Mouse (Mus musculus): ENCODE results near the gene Rasgrp3. TPM values are rescaled to one million over a fixed set of nuclear protein-coding genes. Genes with fewer than 3 reads are reported as not detected.
"Not testable (repeated sequence)": the region's sequence is repeated elsewhere in the genome, so short reads cannot be mapped to it uniquely, and the experiment has no call there.

Gene Rasgrp3
- total RNA-seq, 1 experiment, result 0.85 TPM

DNA sequence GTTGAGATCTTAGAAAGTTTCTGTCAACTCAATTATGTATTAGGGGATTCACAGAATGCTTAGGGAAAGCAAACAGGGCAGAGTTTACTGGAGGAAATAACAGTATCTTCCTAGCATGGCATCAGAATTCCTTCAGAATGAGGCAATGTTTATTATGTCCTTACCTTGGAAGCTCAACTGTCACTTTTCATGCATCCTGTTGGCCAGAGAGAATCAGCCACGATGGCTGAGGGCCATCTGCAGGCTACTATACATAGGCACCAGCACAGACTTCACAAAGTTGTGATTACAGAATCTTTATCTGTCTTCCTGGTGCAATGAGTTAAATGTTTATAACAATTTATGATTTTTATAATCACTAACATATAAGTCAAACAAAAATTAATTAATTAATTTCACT lies 13.3 kb downstream of the Rasgrp3 start:
- no peak for DNase-seq (ENCODE audit: low read depth, low spot score)
- Histone ChIP-seq H3K4me1 (ENCODE audit: control insufficient read depth in 2 of 2, insufficient read depth in 2 of 2, low read length in 2 of 2, poor library complexity in 1 of 2) (no peaks in the 10 kb centered on the region; a peak in 1 of 4 replicates), H3K9me3 (ENCODE audit: control insufficient read depth, insufficient read depth, low read depth, low read length) (no peaks in the 10 kb centered on the region), H3K27ac (ENCODE audit: insufficient read depth, low read depth, low read length, poor library complexity, severe bottlenecking) (no peak overlapping the region), H3K9ac (ENCODE audit: insufficient read depth, low read depth, low read length, poor library complexity, severe bottlenecking) (no peak overlapping the region), H3K36me3 (ENCODE audit: control insufficient read depth, insufficient read depth, low read length, poor library complexity, severe bottlenecking) (no peaks in the 10 kb centered on the region), H3K4me3 (ENCODE audit: insufficient read depth in 1 of 2, low read depth in 1 of 2, low read length in 2 of 2, poor library complexity in 1 of 2, severe bottlenecking in 1 of 2) (no peak overlapping the region)
- in situ Hi-C loops (cut with MboI; ENCODE audit: low sequenced_read_pairs in 2 of 2, unreplicated experiment in 2 of 2), result no loop called here
- no peak for TF ChIP-seq ZNF384 (IDR thresholded peaks at IDR 0.05; ENCODE audit: low read depth, low read length)

DNA sequence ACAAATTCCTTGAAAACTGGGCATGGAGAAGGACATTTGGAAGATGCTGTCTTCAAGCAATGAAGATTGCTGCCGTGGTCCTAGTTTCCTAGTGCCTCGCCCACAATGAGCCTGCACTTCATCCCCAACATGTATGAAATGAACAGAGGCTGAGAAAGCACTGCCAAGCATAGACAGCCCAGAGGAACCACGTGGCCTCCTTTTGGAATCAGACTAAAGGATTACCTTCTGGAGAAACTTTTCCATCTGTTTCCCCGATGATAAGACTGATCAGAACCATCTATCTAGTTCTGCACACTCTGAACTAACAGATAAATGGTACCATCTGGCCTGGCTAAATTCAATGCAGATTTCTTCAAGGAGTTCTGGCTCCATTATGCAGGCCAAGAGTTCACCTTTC lies 16.6 kb downstream of the Rasgrp3 start:
- in situ Hi-C loops (cut with MboI; ENCODE audit: low sequenced_read_pairs in 2 of 2, unreplicated experiment in 2 of 2), result no loop called here
- DNase-seq (ENCODE audit: low read depth, low spot score), result no peak

DNA sequence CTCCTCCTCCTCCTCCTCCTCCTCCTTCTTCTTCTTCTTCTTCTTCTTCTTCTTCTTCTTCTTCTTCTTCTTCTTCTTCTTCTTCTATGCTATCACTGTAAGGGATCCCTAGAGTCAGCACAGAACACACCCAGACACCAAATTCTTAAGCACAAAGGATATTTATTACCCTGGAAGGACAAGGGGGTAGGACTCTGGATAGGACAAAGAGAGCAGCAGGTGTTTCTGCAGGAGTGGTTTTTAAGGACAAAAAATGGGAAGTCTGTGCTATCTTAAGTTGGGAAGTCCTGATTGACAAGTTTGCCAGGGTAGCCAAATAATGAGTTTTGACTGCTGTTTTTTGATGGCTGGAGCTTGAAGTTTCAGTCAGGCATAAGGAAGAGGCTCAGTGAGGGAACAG lies 17.9 kb downstream of the Rasgrp3 start:
- in situ Hi-C loops (cut with MboI; ENCODE audit: low sequenced_read_pairs in 2 of 2, unreplicated experiment in 2 of 2), result no loop called here
- no peaks in the 10 kb centered on the region for H3K36me3 ChIP-seq (ENCODE audit: control insufficient read depth, insufficient read depth, low read length, poor library complexity, severe bottlenecking)
- no peak overlapping the region for H3K9ac ChIP-seq (ENCODE audit: insufficient read depth, low read depth, low read length, poor library complexity, severe bottlenecking)

More for the DNA sequence above, 16.6 kb downstream of the Rasgrp3 start:
- H3K9ac ChIP-seq (ENCODE audit: insufficient read depth, low read depth, low read length, poor library complexity, severe bottlenecking), result no peak overlapping the region
- no peak overlapping the region for H3K27ac ChIP-seq (ENCODE audit: insufficient read depth, low read depth, low read length, poor library complexity, severe bottlenecking)
- TF ChIP-seq MAFK (IDR thresholded peaks at IDR 0.05; ENCODE audit: insufficient read depth, low read depth, low read length) (no peak), CHD2 (IDR thresholded peaks at IDR 0.05; ENCODE audit: low read depth, low read length) (no peak), ZNF384 (IDR thresholded peaks at IDR 0.05; ENCODE audit: low read depth, low read length) (no peak), HCFC1 (IDR thresholded peaks at IDR 0.05; ENCODE audit: borderline replicate concordance, insufficient read depth, low read length) (no peak), ZC3H11A (IDR thresholded peaks at IDR 0.05; ENCODE audit: borderline replicate concordance, low read depth, low read length) (no peak)
- no peak overlapping the region for H3K4me3 ChIP-seq (ENCODE audit: insufficient read depth in 1 of 2, low read depth in 1 of 2, low read length in 2 of 2, poor library complexity in 1 of 2, severe bottlenecking in 1 of 2)
- H3K9me3 ChIP-seq (ENCODE audit: control insufficient read depth, insufficient read depth, low read depth, low read length), result no peaks in the 10 kb centered on the region
- H3K4me1 ChIP-seq (ENCODE audit: control insufficient read depth in 2 of 2, insufficient read depth in 2 of 2, low read length in 2 of 2, poor library complexity in 1 of 2), result no peaks in the 10 kb centered on the region; a peak in 1 of 4 replicates
- no peaks in the 10 kb centered on the region for H3K36me3 ChIP-seq (ENCODE audit: control insufficient read depth, insufficient read depth, low read length, poor library complexity, severe bottlenecking)

DNA sequence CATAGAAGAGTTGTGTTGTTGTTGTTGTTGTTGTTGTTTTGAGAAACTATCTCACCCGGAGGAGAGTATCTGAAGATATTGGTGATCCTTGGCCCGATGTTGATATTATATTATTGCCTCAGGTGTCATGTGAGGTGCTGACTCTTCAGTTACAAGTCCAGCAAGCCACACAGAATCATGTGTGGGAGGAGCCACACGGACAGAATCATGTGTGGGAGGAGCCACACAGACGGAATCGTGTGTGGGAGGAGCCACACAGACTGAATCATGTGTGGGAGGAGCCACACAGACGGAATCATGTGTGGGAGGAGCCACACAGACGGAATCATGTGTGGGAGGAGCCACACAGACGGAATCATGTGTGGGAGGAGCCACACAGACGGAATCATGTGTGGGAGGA lies 20.4 kb downstream of the Rasgrp3 start:
- in situ Hi-C loops (cut with MboI; ENCODE audit: low sequenced_read_pairs in 2 of 2, unreplicated experiment in 2 of 2); DNase-seq (ENCODE audit: low read depth, low spot score); H3K9me3 ChIP-seq (ENCODE audit: control insufficient read depth, insufficient read depth, low read depth, low read length); H3K36me3 ChIP-seq (ENCODE audit: control insufficient read depth, insufficient read depth, low read length, poor library complexity, severe bottlenecking); H3K4me3 ChIP-seq (ENCODE audit: insufficient read depth in 1 of 2, low read depth in 1 of 2, low read length in 2 of 2, poor library complexity in 1 of 2, severe bottlenecking in 1 of 2); H3K9ac ChIP-seq (ENCODE audit: insufficient read depth, low read depth, low read length, poor library complexity, severe bottlenecking); H3K4me1 ChIP-seq (ENCODE audit: control insufficient read depth in 2 of 2, insufficient read depth in 2 of 2, low read length in 2 of 2, poor library complexity in 1 of 2); H3K27ac ChIP-seq (ENCODE audit: insufficient read depth, low read depth, low read length, poor library complexity, severe bottlenecking): not testable (repeated sequence)

More for the DNA sequence above, 17.9 kb downstream of the Rasgrp3 start:
- no peak for TF ChIP-seq HCFC1 (IDR thresholded peaks at IDR 0.05; ENCODE audit: borderline replicate concordance, insufficient read depth, low read length)
- no peak for TF ChIP-seq MAFK (IDR thresholded peaks at IDR 0.05; ENCODE audit: insufficient read depth, low read depth, low read length)
- no peak for TF ChIP-seq ZNF384 (IDR thresholded peaks at IDR 0.05; ENCODE audit: low read depth, low read length)
- no peak for TF ChIP-seq ZC3H11A (IDR thresholded peaks at IDR 0.05; ENCODE audit: borderline replicate concordance, low read depth, low read length)
- TF ChIP-seq CHD2 (IDR thresholded peaks at IDR 0.05; ENCODE audit: low read depth, low read length), result no peak
- peak; percentile 37 for DNase-seq (ENCODE audit: low read depth, low spot score)
- no peaks in the 10 kb centered on the region for H3K9me3 ChIP-seq (ENCODE audit: control insufficient read depth, insufficient read depth, low read depth, low read length)
- H3K27ac ChIP-seq (ENCODE audit: insufficient read depth, low read depth, low read length, poor library complexity, severe bottlenecking), result no peak overlapping the region
- no peak overlapping the region for H3K4me3 ChIP-seq (ENCODE audit: insufficient read depth in 1 of 2, low read depth in 1 of 2, low read length in 2 of 2, poor library complexity in 1 of 2, severe bottlenecking in 1 of 2)
- no peaks in the 10 kb centered on the region; a peak in 1 of 4 replicates for H3K4me1 ChIP-seq (ENCODE audit: control insufficient read depth in 2 of 2, insufficient read depth in 2 of 2, low read length in 2 of 2, poor library complexity in 1 of 2)

DNA sequence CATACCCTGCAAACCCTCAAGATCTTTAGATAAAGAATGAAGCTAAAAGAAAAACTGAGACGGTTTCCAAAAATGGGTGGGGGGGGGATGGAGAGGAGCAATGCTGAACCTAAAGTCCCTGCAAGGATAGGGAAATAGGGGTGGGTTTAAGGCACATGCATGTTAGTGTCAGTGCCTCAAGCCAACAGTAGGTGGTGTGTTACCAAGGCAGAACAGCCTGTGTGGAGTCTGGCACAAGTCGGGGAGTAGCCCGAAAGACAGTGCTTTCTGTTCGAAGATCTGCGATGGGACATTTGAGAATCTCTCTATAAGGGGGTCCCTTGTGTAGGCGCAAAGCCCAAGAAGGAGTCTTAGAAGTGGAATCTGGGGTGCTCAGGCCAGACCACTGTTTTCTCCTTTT lies 24.9 kb downstream of the Rasgrp3 start:
- Histone ChIP-seq H3K36me3 (ENCODE audit: control insufficient read depth, insufficient read depth, low read length, poor library complexity, severe bottlenecking) (no peaks in the 10 kb centered on the region), H3K4me3 (ENCODE audit: insufficient read depth in 1 of 2, low read depth in 1 of 2, low read length in 2 of 2, poor library complexity in 1 of 2, severe bottlenecking in 1 of 2) (no peak overlapping the region), H3K9me3 (ENCODE audit: control insufficient read depth, insufficient read depth, low read depth, low read length) (no peaks in the 10 kb centered on the region), H3K27ac (ENCODE audit: insufficient read depth, low read depth, low read length, poor library complexity, severe bottlenecking) (no peak overlapping the region), H3K4me1 (ENCODE audit: control insufficient read depth in 2 of 2, insufficient read depth in 2 of 2, low read length in 2 of 2, poor library complexity in 1 of 2) (peaks cover 0 to 10% of the 10 kb centered on the region in 2 experiments; a peak in 3 of 4 replicates), H3K9ac (ENCODE audit: insufficient read depth, low read depth, low read length, poor library complexity, severe bottlenecking) (no peak overlapping the region)
- in situ Hi-C loops (cut with MboI; ENCODE audit: low sequenced_read_pairs in 2 of 2, unreplicated experiment in 2 of 2), result no loop called here
- no peak for DNase-seq (ENCODE audit: low read depth, low spot score)
- no peak for TF ChIP-seq CHD2 (IDR thresholded peaks at IDR 0.05; ENCODE audit: low read depth, low read length)
- TF ChIP-seq HCFC1 (IDR thresholded peaks at IDR 0.05; ENCODE audit: borderline replicate concordance, insufficient read depth, low read length), result no peak
- no peak for TF ChIP-seq ZC3H11A (IDR thresholded peaks at IDR 0.05; ENCODE audit: borderline replicate concordance, low read depth, low read length)
- TF ChIP-seq ZNF384 (IDR thresholded peaks at IDR 0.05; ENCODE audit: low read depth, low read length), result no peak
- TF ChIP-seq MAFK (IDR thresholded peaks at IDR 0.05; ENCODE audit: insufficient read depth, low read depth, low read length), result no peak
